Mouse (Mus musculus) left cerebral cortex, adult 18-20 months (tissue): ENCODE results near the gene Dcaf8. TPM values are rescaled to one million over a fixed set of nuclear protein-coding genes. Genes with fewer than 3 reads are reported as not detected.
A peak's percentile ranks its signal among the peaks of the same experiment; 100 is the strongest.
"Not testable (repeated sequence)": the region's sequence is repeated elsewhere in the genome, so short reads cannot be mapped to it uniquely, and the experiment has no call there.

Experiments used
- DNase-seq, 2 experiments: peaks; one replicate each; pipeline ENCODE4 v3.0.0; 2021 to 2022; ENCODE audit warnings: low spot score in 2 of 2, mixed read lengths in 1 of 2
- total RNA-seq, 2 experiments: library from RNA; stranded (reverse); gene quantifications; 2 replicates each; pipeline ENCODE4 v1.2.3; 2021

The Dcaf8 gene
- total RNA-seq, 2 experiments from 2014 or later: 117 TPM

DNA sequence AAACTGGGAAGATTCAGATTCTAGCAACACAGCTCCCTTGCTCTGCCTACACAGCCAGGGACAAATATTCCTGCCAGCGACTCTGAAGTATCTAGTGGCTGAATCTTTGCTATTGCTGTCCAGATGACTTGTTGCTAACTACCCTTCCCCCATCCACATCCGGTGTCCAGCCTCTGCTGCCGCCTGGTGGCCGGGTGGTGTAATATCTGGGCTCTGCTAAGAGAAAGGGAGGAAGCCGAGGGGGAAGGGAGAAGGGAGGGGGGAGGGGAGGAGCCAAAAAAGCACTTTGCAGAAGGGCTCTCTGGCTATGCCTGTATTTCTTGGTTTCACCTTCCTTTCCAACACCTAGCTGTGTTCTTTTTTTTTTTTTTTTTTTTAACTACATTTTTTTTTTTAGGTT, 69.3 kb downstream of the Dcaf8 start:
- peak; percentile 93 to 94 for DNase-seq

DNA sequence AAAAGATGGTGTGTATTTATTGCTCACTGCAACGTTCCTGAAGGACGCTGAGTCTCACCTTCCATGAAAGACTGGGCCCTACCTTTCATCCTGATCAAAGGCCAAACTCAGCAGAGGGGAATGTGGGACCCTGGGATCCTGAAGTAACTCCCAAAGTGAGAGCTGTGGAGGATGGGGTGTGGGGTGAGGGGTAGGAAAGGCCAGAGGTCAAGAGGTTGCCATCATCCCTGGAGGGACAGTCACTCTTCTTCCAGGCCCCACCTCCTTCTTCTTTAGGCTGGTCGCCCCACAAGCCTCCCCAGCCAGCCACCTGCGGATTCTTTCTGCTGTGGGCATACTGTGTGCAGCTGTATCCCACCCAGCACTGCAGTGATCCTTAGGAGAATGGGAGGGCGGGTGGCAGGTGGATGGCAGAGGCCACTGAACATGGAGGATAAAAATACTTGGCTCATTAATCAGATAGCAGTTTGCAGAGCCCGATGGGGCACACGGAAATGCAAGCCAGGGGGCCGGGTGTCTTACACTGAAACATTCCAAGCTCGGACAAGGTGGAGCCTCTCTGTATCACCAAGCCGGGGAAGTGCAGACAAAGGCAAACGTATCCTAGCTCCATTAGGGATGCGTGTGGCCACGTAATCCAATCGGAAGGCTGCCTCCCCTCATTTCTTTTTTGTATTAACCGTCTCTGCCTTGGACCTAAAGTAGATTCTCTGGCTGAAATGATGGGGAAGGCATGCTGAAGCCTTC, 70.5 kb downstream of the Dcaf8 start:
- no peak for DNase-seq

DNA sequence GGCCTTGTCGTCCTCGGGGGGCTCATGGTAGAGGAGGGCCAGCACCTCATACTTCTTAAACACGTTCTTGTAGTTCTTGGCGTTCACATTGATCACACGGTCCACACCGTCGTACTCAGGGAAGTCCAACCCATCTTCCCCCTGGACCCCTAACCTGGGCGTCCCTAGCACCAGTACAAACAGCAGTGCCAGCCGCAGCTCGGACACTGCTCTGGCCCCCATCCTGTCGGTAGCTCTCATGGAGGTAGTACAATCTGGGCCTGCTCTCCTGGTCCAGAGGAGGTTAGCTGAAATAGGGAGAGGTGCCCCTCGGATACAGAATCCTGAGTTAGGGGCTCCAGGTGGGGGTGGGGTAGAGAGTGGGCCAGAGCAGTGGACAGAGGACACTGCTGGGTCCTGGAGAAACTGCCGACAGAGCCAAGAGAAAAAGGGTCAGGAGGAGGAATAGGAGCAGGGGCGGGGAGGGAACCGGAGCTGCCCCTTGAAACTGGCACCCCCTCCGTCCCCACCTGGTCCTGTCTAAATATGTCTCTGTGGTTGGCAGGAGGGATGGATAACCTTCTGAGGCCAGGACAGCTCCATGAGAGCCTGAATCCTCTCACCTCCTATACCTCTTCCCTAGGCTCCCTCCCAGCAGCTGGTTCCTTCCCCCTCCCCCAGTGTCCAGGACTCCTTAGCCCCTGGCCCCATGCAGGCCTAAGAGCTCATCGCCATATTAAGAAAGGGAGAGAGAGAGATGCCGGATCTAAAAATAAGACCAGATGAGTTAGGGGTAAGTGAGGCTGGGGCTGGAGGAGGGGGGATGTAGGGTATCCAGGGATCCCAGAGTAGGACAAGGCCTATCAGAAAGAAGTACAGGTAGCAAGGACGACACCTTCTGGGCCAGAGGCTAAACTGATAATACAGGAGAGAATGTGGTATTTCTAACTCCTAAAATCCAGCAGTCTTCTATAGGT, 71.8 kb downstream of the Dcaf8 start, which contains the start of gene Casq1:
TSS of gene Casq1 (minus strand) at position 418 of the 956 bp plus-strand sequence.
- no peak for DNase-seq

GRCm38 (mm10) chr1:172220414-172220813, 72.5 kb downstream of the Dcaf8 start:
- DNase-seq: no peak

DNA sequence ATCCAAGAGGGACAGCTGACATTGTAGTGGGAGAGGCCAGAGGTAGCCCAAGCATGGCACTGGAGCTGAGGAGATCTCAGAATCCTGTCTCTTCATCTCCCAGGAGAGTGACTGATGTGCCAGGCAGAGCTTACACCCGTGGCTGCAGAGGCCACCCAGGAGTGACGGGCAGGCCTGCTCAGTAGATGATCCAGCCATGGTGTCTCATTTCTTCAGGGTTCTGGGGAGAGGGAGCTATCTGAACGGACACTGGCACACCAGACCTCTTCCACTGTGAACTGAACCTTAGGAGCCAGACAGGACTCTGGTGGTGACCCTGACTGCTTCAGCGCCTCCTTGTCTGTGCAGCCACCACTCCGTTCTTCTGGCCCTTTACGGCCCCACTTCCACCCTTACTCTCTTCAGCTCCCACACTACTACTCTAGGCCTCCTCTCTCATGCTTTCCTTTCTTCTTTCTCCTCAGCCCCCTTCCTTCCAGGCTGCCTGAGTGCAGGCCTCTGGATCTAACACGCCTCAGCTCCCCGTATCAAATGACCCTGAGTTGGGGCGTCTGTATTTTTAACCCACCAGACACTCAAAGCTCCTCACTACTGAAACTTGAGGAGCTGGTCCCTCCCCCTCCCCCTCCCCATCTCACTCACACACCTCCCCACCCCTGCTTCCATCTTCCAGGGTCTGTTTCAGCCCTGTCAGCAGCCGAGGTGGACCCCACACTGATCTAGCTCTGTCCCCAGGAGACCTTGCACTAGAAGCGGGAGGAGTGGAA, 73.6 kb downstream of the Dcaf8 start:
- DNase-seq: no peak

GRCm38 (mm10) chr1:172228209-172228608, 80.3 kb downstream of the Dcaf8 start:
- DNase-seq: no peak

GRCm38 (mm10) chr1:172229215-172229614, 81.3 kb downstream of the Dcaf8 start:
- DNase-seq: no peak

DNA sequence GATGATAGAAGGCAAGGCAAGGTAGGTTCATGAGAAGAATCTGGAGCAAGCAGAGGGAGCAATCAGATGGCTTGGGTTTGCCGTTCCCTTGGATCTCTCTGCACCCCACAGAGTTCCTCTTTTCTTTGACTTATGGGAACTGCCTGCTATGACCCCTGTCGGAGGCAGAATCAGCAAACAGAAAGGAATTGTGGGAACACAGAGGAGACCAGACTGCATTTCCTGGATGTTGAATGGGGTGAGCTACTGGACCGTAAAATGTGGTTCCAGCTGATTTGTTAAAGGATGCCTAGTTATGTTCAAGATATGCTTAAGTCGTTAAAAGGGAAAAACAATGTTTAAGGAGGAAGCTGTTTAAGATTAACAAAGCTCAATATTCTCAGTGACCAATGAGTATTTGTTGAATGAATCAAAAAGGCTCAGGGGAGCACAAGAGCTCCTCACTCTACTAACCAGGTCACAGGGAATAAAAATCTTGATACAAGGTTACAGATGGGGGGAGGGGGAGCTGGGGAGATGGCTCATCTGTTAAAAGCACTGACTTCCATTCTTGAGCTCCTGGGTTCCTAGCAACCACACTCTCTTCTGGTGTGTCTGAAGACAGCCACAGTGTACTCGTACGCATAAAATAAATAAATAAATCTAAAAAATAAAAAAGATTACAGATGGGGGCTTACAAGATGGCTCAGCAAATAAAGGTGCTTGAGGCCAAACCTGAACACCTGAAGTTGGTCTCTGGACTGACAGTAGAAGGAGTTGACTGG, 93.2 kb downstream of the Dcaf8 start:
- DNase-seq: no peak

- DNase-seq: no peak
Observed at GRCm38 (mm10) chr1:172242401-172242800, 94.5 kb downstream of the Dcaf8 start.

- DNase-seq: peak in 1 of 2 experiments; percentile 6
Observed at GRCm38 (mm10) chr1:172243547-172244205, 95.8 kb downstream of the Dcaf8 start.

DNA sequence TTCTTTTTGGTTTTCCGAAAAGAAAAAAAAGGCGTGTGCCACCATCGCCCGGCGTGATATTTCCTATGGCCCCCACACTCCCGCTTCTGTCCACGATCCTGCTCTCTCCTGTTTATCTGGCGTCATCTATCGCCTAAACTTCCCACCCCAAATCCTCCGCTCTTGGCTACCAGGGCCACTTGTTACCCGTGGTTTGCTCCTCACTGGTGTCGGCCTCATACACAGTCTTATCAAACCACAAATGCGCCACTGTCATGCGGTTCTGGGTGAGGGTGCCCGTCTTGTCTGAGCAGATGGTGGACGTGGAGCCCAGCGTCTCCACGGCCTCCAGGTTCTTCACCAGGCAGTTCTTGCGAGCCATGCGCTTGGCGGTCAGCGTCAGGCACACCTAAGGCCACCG, 96.8 kb downstream of the Dcaf8 start:
- DNase-seq: not testable (repeated sequence)

Other genes starting within 250 kb of the Dcaf8 start
- under 1 TPM; 0.12 to 0.30 TPM for gene Slamf6, start 230.6 kb upstream of the Dcaf8 start, total RNA-seq
- 10 to 100 TPM; 10.2 to 13.7 TPM for gene Vangl2, start 119.6 kb upstream of the Dcaf8 start, total RNA-seq
- gene Nhlh1, start 90.5 kb upstream of the Dcaf8 start, total RNA-seq: under 1 TPM; 0.28 to 0.40 TPM
- gene Copa, start 65.6 kb upstream of the Dcaf8 start, total RNA-seq: 100 to 1,000 TPM; 147 to 151 TPM
- gene Ncstn, start 65.3 kb upstream of the Dcaf8 start, total RNA-seq: 10 to 100 TPM; 56.6 to 59.3 TPM
- gene Pex19, start 21.3 kb upstream of the Dcaf8 start, total RNA-seq: 10 to 100 TPM; 87.3 to 87.5 TPM
- gene Pea15a, start 58.7 kb downstream of the Dcaf8 start, total RNA-seq: 100 to 1,000 TPM; 412 to 456 TPM
- under 1 TPM in 1 of 2 experiments, not detected in 1; 0.63 TPM for gene Casq1, start 71.8 kb downstream of the Dcaf8 start, total RNA-seq
- gene Atp1a4, start 110.3 kb downstream of the Dcaf8 start, total RNA-seq: not detected
- 100 to 1,000 TPM; 278 to 283 TPM for gene Igsf8, start 113.6 kb downstream of the Dcaf8 start, total RNA-seq
- 100 to 1,000 TPM; 588 to 687 TPM for gene Atp1a2, start 150.0 kb downstream of the Dcaf8 start, total RNA-seq
- 100 to 1,000 TPM; 132 to 133 TPM for gene Kcnj9, start 181.2 kb downstream of the Dcaf8 start, total RNA-seq
- gene Kcnj10, start 193.1 kb downstream of the Dcaf8 start, total RNA-seq: 10 to 100 TPM; 67.5 to 87.1 TPM
- 1 to 10 TPM; 7.9 to 8.6 TPM for gene Pigm, start 228.5 kb downstream of the Dcaf8 start, total RNA-seq